Mouse (Mus musculus): Measurements from ENCODE around the gene Pex11b.

GRCm38 (mm10) chr3:96634015-96634414 is 1.2 kb upstream of the Pex11b start:
- TF ChIP-seq CTCF (IDR thresholded peaks at IDR 0.05; ENCODE audit: control insufficient read depth, insufficient read depth, insufficient replicate concordance, low read depth, low read length) (no peak), POLR2A (IDR thresholded peaks at IDR 0.05; ENCODE audit: control insufficient read depth, low read depth, low read length) (no peak)

Data from testis, adult 2 months (tissue).